Comparison of ENCODE assay signal across 26 mouse cellular contexts in the genomic region with DNA sequence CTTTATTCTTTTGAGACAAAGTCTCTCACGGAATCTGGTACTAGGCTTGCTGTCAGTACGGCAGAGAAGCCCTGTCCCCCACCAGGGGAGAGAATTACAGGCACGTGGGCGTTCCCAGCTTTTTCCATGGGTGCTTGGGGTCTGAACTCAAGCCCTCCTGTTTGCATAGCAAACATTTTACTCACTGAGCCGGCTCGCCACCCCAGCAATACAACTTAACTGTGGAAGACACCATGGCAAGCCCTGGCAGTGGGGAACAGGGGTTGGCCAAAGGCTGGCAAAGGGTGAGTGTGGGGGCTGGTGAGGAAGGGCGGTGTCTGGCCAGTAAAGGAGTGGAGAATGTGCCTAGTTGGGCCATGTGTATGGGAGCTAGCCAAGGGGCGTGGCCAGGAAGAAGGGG. TPM values are rescaled to one million over a fixed set of nuclear protein-coding genes. Genes with fewer than 3 reads are reported as not detected.
DNase-seq lines count a peak whose midpoint lies in the region; ATAC-seq and TF ChIP-seq lines count a peak whose summit lies in the region.
"Had no signal": no experiment of that assay in that cellular context is flagged by ENCODE, and none has a peak within 500 bp of the region (broad histone marks: within the 10 kb centered on the region; RNA-seq: fewer than 3 reads in every experiment).

No protein-coding gene starts in this region.

- no peaks in the 10 kb centered on the region for H3K9me3 ChIP-seq in heart, embryonic 10.5 days
- H3K9me3 ChIP-seq in lung, embryonic 14.5 days (ENCODE audit: low read depth, low read length) = no peaks in the 10 kb centered on the region
- no peaks in the 10 kb centered on the region for H3K9me3 ChIP-seq in lung, postnatal 0 days (ENCODE audit: low read length)
- no peaks in the 10 kb centered on the region for H3K9me3 ChIP-seq in midbrain, embryonic 13.5 days
- H3K9me3 ChIP-seq: embryonic facial prominence, embryonic 12.5 days; embryonic facial prominence, embryonic 15.5 days; forebrain, embryonic 12.5 days; forebrain, embryonic 15.5 days; hindbrain, embryonic 12.5 days; hindbrain, embryonic 15.5 days had no signal

- DNase-seq in heart, embryonic 10.5 days (ENCODE audit: low spot score) = peak; percentile 60
- DNase-seq in heart, adult 18-20 months = no peak
- no peak for DNase-seq in lung, embryonic 14.5 days
- no peak for DNase-seq in lung, postnatal 0 days (ENCODE audit: low spot score)
- DNase-seq in MN1 (ENCODE audit: low spot score) = peak; percentile 6
- DNase-seq: adrenal gland, adult 2 months; adrenal gland, postnatal 14 days; B cell, adult 2 months; cerebellum, adult 11 months; cerebellum, adult 2 months; cerebellum, adult 9-11 months; cerebellum, postnatal 25 days; gastrocnemius, postnatal 10 days; gastrocnemius, postnatal 36 days had no signal

- no peak for TF ChIP-seq CTCF in lung, embryonic 14.5 days (IDR thresholded peaks at IDR 0.05; ENCODE audit: low read depth)
- TF ChIP-seq CTCF in lung, postnatal 0 days (IDR thresholded peaks at IDR 0.05) = no peak

- TF ChIP-seq EP300 in lung, postnatal 0 days (IDR thresholded peaks at IDR 0.05) = no peak

- H3K4me3 ChIP-seq in heart, embryonic 10.5 days = no peak overlapping the region
- no peak overlapping the region for H3K4me3 ChIP-seq in lung, embryonic 14.5 days (ENCODE audit: low read depth, low read length)
- H3K4me3 ChIP-seq in lung, postnatal 0 days (ENCODE audit: low read depth, low read length) = no peak overlapping the region
- no peak overlapping the region for H3K4me3 ChIP-seq in midbrain, embryonic 13.5 days (replicated peaks)
- H3K4me3 ChIP-seq: embryonic facial prominence, embryonic 12.5 days; embryonic facial prominence, embryonic 15.5 days; forebrain, embryonic 12.5 days; forebrain, embryonic 15.5 days; hindbrain, embryonic 12.5 days; hindbrain, embryonic 15.5 days had no signal

- no peaks in the 10 kb centered on the region for H3K27me3 ChIP-seq in heart, embryonic 10.5 days (ENCODE audit: insufficient read depth, poor library complexity, severe bottlenecking)
- H3K27me3 ChIP-seq in lung, embryonic 14.5 days (ENCODE audit: insufficient read depth, low read length) = no peaks in the 10 kb centered on the region
- no peaks in the 10 kb centered on the region for H3K27me3 ChIP-seq in lung, postnatal 0 days (replicated peaks; ENCODE audit: insufficient read depth, low read length)
- H3K27me3 ChIP-seq in midbrain, embryonic 13.5 days = no peaks in the 10 kb centered on the region
- H3K27me3 ChIP-seq: CH12.LX; embryonic facial prominence, embryonic 12.5 days; embryonic facial prominence, embryonic 15.5 days; forebrain, embryonic 12.5 days; forebrain, embryonic 15.5 days; hindbrain, embryonic 12.5 days; hindbrain, embryonic 15.5 days had no signal

- peak overlapping the region; percentile 13; the same call in 1 of the 2 replicates for H3K4me2 ChIP-seq in lung, embryonic 14.5 days
- no peak overlapping the region for H3K4me2 ChIP-seq in lung, postnatal 0 days (replicated peaks; ENCODE audit: low read depth, low read length)
- no peak overlapping the region for H3K4me2 ChIP-seq in midbrain, embryonic 13.5 days (replicated peaks)
- H3K4me2 ChIP-seq: embryonic facial prominence, embryonic 12.5 days; embryonic facial prominence, embryonic 15.5 days; forebrain, embryonic 12.5 days; forebrain, embryonic 15.5 days; heart, embryonic 11.5 days; hindbrain, embryonic 12.5 days; hindbrain, embryonic 15.5 days had no signal

- ATAC-seq in lung, embryonic 14.5 days (ENCODE audit: insufficient read depth) = no peak
- no peak for ATAC-seq in lung, postnatal 0 days
- no peak for ATAC-seq in midbrain, embryonic 13.5 days
- ATAC-seq: forebrain, embryonic 15.5 days had no signal

- peaks cover 2% of the 10 kb centered on the region; the same call in 1 of the 2 replicates for H3K4me1 ChIP-seq in heart, embryonic 10.5 days
- peaks cover 11% of the 10 kb centered on the region for H3K4me1 ChIP-seq in lung, embryonic 14.5 days (ENCODE audit: insufficient read depth)
- no peaks in the 10 kb centered on the region for H3K4me1 ChIP-seq in lung, postnatal 0 days (ENCODE audit: insufficient read depth, low read depth, low read length)
- H3K4me1 ChIP-seq in midbrain, embryonic 13.5 days (replicated peaks) = peaks cover 14% of the 10 kb centered on the region

- no peaks in the 10 kb centered on the region for H3K36me3 ChIP-seq in heart, embryonic 10.5 days
- H3K36me3 ChIP-seq in lung, embryonic 14.5 days (ENCODE audit: insufficient read depth) = no peaks in the 10 kb centered on the region
- no peaks in the 10 kb centered on the region for H3K36me3 ChIP-seq in lung, postnatal 0 days (ENCODE audit: insufficient read depth, low read length)
- no peaks in the 10 kb centered on the region for H3K36me3 ChIP-seq in midbrain, embryonic 13.5 days
- H3K36me3 ChIP-seq: embryonic facial prominence, embryonic 12.5 days; embryonic facial prominence, embryonic 15.5 days; forebrain, embryonic 12.5 days; forebrain, embryonic 15.5 days; G1E; hindbrain, embryonic 12.5 days; hindbrain, embryonic 15.5 days had no signal

- H3K27ac ChIP-seq in heart, embryonic 10.5 days = no peak overlapping the region
- H3K27ac ChIP-seq in lung, embryonic 14.5 days (ENCODE audit: low read depth) = no peak overlapping the region
- no peak overlapping the region for H3K27ac ChIP-seq in lung, postnatal 0 days (ENCODE audit: low read length)
- H3K27ac ChIP-seq in midbrain, embryonic 13.5 days = no peak overlapping the region
- H3K27ac ChIP-seq: embryonic facial prominence, embryonic 12.5 days; embryonic facial prominence, embryonic 15.5 days; forebrain, embryonic 12.5 days; forebrain, embryonic 15.5 days; hindbrain, embryonic 12.5 days; hindbrain, embryonic 15.5 days had no signal

- 61% methylated on average over 8 of the region's 8 CpGs for WGBS in heart, embryonic 10.5 days
- WGBS in lung, embryonic 14.5 days = 45% methylated on average over 8 of the region's 8 CpGs
- 45% methylated on average over 8 of the region's 8 CpGs for WGBS in lung, postnatal 0 days
- WGBS in midbrain, embryonic 13.5 days = 68% methylated on average over 8 of the region's 8 CpGs

- H3K9ac ChIP-seq in lung, embryonic 14.5 days = no peak overlapping the region
- H3K9ac ChIP-seq in lung, postnatal 0 days (replicated peaks; ENCODE audit: low read depth) = no peak overlapping the region
- no peak overlapping the region for H3K9ac ChIP-seq in midbrain, embryonic 13.5 days (replicated peaks)
- H3K9ac ChIP-seq: embryonic facial prominence, embryonic 12.5 days; embryonic facial prominence, embryonic 15.5 days; forebrain, embryonic 12.5 days; forebrain, embryonic 15.5 days; hindbrain, embryonic 12.5 days; hindbrain, embryonic 15.5 days had no signal

RNA-seq across cellular contexts. Expression of a gene that starts 47.7 kb away (rescaled TPM):
- 1.2 and 3.2 TPM in 2 replicates for polyA plus RNA-seq in heart, embryonic 10.5 days (2016; fragmentation: Nextera tagmentation; extraction: Ambion mirVana)
- under 1 TPM; 0.17 to 0.28 TPM for total RNA-seq in heart, adult 18-20 months (2021)
- 8.9 and 10.6 TPM in 2 replicates for polyA plus RNA-seq in lung, embryonic 14.5 days (2014; fragmentation: Nextera tagmentation; extraction: Ambion mirVana)
- polyA plus RNA-seq in lung, postnatal 0 days (2015; fragmentation: Nextera tagmentation; extraction: Ambion mirVana) = 1.4 and 2.0 TPM in 2 replicates
- 15.3 and 16.2 TPM in 2 replicates for polyA plus RNA-seq in midbrain, embryonic 13.5 days (2015; fragmentation: Nextera tagmentation; extraction: Ambion mirVana)
- total RNA-seq: common myeloid progenitor, adult 5-6 weeks; G1E; granulocyte monocyte progenitor cell, adult 5-6 weeks had no signal
- polyA plus RNA-seq: G1E had no signal

Comparison
In these comparisons a context has a peak if more than half of its experiments do, and no peak if none do; other contexts are left out.
1. DNase-seq: peak in heart, embryonic 10.5 days (single experiment) and MN1 (single experiment); none in heart, adult 18-20 months (0 of 2), lung, embryonic 14.5 days (single experiment) and lung, postnatal 0 days (single experiment).